Mouse (Mus musculus): ENCODE measurements around the gene Gm4756. TPM values are rescaled to one million over a fixed set of nuclear protein-coding genes. Genes with fewer than 3 reads are reported as not detected.
"Not testable (repeated sequence)": the region's sequence is repeated elsewhere in the genome, so short reads cannot be mapped to it uniquely, and the experiment has no call there.

The Gm4756 gene
- not detected for total RNA-seq (2021)
- long read RNA-seq, experiment 1: 0 reads
- long read RNA-seq, experiment 2: 0 reads

GRCm38 (mm10) chr12:72649611-72650330, at the start of gene Gm4756:
Gene Gm4756 (minus strand): TSS chr12:72649661.
- intact Hi-C loops (cut with DNase I; ENCODE audit: low total_unique reads): loop anchor here (10.0 kb wide), 2 partner anchors 135 to 185 kb away; no protein-coding TSS in a partner anchor

GRCm38 (mm10) chr12:72694901-72695463, 45.5 kb upstream of the Gm4756 start:
- intact Hi-C loops (cut with DNase I; ENCODE audit: low total_unique reads): no loop called here
- no peak for DNase-seq

More at GRCm38 (mm10) chr12:72649611-72650330, at the start of gene Gm4756:
- DNase-seq: no peak

- DNase-seq: peak; percentile 24
- intact Hi-C loops (cut with DNase I; ENCODE audit: low total_unique reads): no loop called here
Measured at GRCm38 (mm10) chr12:72694438-72694837, 45.0 kb upstream of the Gm4756 start.

GRCm38 (mm10) chr12:72693895-72694294, 44.4 kb upstream of the Gm4756 start:
- no peak for DNase-seq
- intact Hi-C loops (cut with DNase I; ENCODE audit: low total_unique reads): no loop called here

GRCm38 (mm10) chr12:72688281-72688680, 38.8 kb upstream of the Gm4756 start:
- intact Hi-C loops (cut with DNase I; ENCODE audit: low total_unique reads); DNase-seq: not testable (repeated sequence)

GRCm38 (mm10) chr12:72687741-72688140, 38.3 kb upstream of the Gm4756 start:
- intact Hi-C loops (cut with DNase I; ENCODE audit: low total_unique reads): not testable (repeated sequence)

GRCm38 (mm10) chr12:72686566-72686965, 37.1 kb upstream of the Gm4756 start:
- intact Hi-C loops (cut with DNase I; ENCODE audit: low total_unique reads); DNase-seq: not testable (repeated sequence)

More at GRCm38 (mm10) chr12:72687741-72688140, 38.3 kb upstream of the Gm4756 start:
- not testable (repeated sequence) for DNase-seq

GRCm38 (mm10) chr12:72683612-72684011, 34.2 kb upstream of the Gm4756 start:
- no peak for DNase-seq
- intact Hi-C loops (cut with DNase I; ENCODE audit: low total_unique reads): no loop called here

- no peak for DNase-seq
Measured at GRCm38 (mm10) chr12:72682511-72683282, 33.2 kb upstream of the Gm4756 start.

GRCm38 (mm10) chr12:72681919-72682318, 32.5 kb upstream of the Gm4756 start:
- DNase-seq: no peak
- intact Hi-C loops (cut with DNase I; ENCODE audit: low total_unique reads): no loop called here

More at GRCm38 (mm10) chr12:72682511-72683282, 33.2 kb upstream of the Gm4756 start:
- intact Hi-C loops (cut with DNase I; ENCODE audit: low total_unique reads): no loop called here

GRCm38 (mm10) chr12:72679635-72680034, 30.2 kb upstream of the Gm4756 start:
- intact Hi-C loops (cut with DNase I; ENCODE audit: low total_unique reads): no loop called here
- DNase-seq: no peak

GRCm38 (mm10) chr12:72674820-72675219, 25.4 kb upstream of the Gm4756 start:
- DNase-seq: no peak

GRCm38 (mm10) chr12:72674079-72674797, 24.8 kb upstream of the Gm4756 start:
- no peak for DNase-seq
- intact Hi-C loops (cut with DNase I; ENCODE audit: low total_unique reads): no loop called here

More at GRCm38 (mm10) chr12:72674820-72675219, 25.4 kb upstream of the Gm4756 start:
- intact Hi-C loops (cut with DNase I; ENCODE audit: low total_unique reads): no loop called here

- intact Hi-C loops (cut with DNase I; ENCODE audit: low total_unique reads): no loop called here
- DNase-seq: no peak
Measured at GRCm38 (mm10) chr12:72671516-72672135, 22.2 kb upstream of the Gm4756 start.

GRCm38 (mm10) chr12:72670921-72671320, 21.5 kb upstream of the Gm4756 start:
- intact Hi-C loops (cut with DNase I; ENCODE audit: low total_unique reads): no loop called here
- no peak for DNase-seq

GRCm38 (mm10) chr12:72667868-72668469, 18.5 kb upstream of the Gm4756 start:
- intact Hi-C loops (cut with DNase I; ENCODE audit: low total_unique reads): loop anchor here (10.0 kb wide), 1 partner anchor 133 kb away; the partner anchor contains the start of gene Pcnx4
- no peak for DNase-seq

- intact Hi-C loops (cut with DNase I; ENCODE audit: low total_unique reads): loop anchor here (10.0 kb wide), 1 partner anchor 131 kb away; the partner anchor contains the start of gene Pcnx4
- DNase-seq: no peak
Measured at GRCm38 (mm10) chr12:72666015-72666414, 16.6 kb upstream of the Gm4756 start.

- intact Hi-C loops (cut with DNase I; ENCODE audit: low total_unique reads): loop anchor here (10.0 kb wide), 1 partner anchor 130 kb away; the partner anchor contains the start of gene Pcnx4
- DNase-seq: peak; percentile 95
Measured at GRCm38 (mm10) chr12:72664735-72665337, 15.4 kb upstream of the Gm4756 start, which contains the start of gene Dhrs7. Gene Dhrs7 (minus strand): TSS chr12:72664909.

All from gastrocnemius, postnatal 14 days (tissue).